Mouse (Mus musculus) embryonic facial prominence, embryonic 12.5 days (tissue): ENCODE results near the gene Plagl2. TPM values are rescaled to one million over a fixed set of nuclear protein-coding genes. Genes with fewer than 3 reads are reported as not detected.
"Not testable (repeated sequence)": the region's sequence is repeated elsewhere in the genome, so short reads cannot be mapped to it uniquely, and the experiment has no call there.

ENCODE experiments used
- ATAC-seq: fragments of 200-750 bp; cut with Nextera tagmentation; 2 replicates; pipeline ENCODE4 v1.8.0; 2017; ENCODE audit not compliant: insufficient number of reproducible peaks, insufficient read depth, low FRiP score, low TSS enrichment
- H3K27ac ChIP-seq: fragments of 300-500 bp; sonication (generic); 2 replicates; pipeline ENCODE4 v1.5.1; 2016; ENCODE audit warnings: mild to moderate bottlenecking
- H3K27me3 ChIP-seq: fragments of 300-500 bp; sonication (generic); 2 replicates; pipeline ENCODE4 v1.6.1; 2016; ENCODE audit warnings: mild to moderate bottlenecking, moderate library complexity
- H3K36me3 ChIP-seq: fragments of 300-500 bp; sonication (generic); 2 replicates; pipeline ENCODE4 v1.6.1; 2016; ENCODE audit warnings: mild to moderate bottlenecking
- H3K4me1 ChIP-seq: fragments of 300-500 bp; sonication (generic); 2 replicates; pipeline ENCODE4 v1.6.1; 2016
- H3K4me2 ChIP-seq: fragments of 300-500 bp; sonication (generic); replicated peaks from 2 replicates; pipeline ENCODE4 v1.6.1; 2016; ENCODE audit warnings: mild to moderate bottlenecking, moderate library complexity
- H3K4me3 ChIP-seq: fragments of 300-500 bp; sonication (generic); 2 replicates; pipeline ENCODE4 v1.5.1; 2016; ENCODE audit warnings: mild to moderate bottlenecking
- H3K9ac ChIP-seq: fragments of 300-500 bp; sonication (generic); 2 replicates; pipeline ENCODE4 v1.6.1; 2016; ENCODE audit warnings: mild to moderate bottlenecking, moderate library complexity
- H3K9me3 ChIP-seq: fragments of 300-500 bp; sonication (generic); 2 replicates; pipeline ENCODE4 v1.6.1; 2016; ENCODE audit warnings: mild to moderate bottlenecking, moderate library complexity
- WGBS: fragments of 180-500 bp; shearing (Covaris S2); methylation state at CpG from one replicate; pipeline ENCODE4 v1.1.7; 2016; 5-methylcytosine and 5-hydroxymethylcytosine counted together
- polyA plus RNA-seq: library from polyadenylated mRNA; unstranded; fragments of >200 nt; fragmentation: Nextera tagmentation; extraction: Ambion mirVana; gene quantifications from 2 replicates; pipeline ENCODE4 v1.2.1, GENCODE M21; 2016

Gene Plagl2
- polyA plus RNA-seq: 14.4 and 16.7 TPM in 2 replicates

DNA sequence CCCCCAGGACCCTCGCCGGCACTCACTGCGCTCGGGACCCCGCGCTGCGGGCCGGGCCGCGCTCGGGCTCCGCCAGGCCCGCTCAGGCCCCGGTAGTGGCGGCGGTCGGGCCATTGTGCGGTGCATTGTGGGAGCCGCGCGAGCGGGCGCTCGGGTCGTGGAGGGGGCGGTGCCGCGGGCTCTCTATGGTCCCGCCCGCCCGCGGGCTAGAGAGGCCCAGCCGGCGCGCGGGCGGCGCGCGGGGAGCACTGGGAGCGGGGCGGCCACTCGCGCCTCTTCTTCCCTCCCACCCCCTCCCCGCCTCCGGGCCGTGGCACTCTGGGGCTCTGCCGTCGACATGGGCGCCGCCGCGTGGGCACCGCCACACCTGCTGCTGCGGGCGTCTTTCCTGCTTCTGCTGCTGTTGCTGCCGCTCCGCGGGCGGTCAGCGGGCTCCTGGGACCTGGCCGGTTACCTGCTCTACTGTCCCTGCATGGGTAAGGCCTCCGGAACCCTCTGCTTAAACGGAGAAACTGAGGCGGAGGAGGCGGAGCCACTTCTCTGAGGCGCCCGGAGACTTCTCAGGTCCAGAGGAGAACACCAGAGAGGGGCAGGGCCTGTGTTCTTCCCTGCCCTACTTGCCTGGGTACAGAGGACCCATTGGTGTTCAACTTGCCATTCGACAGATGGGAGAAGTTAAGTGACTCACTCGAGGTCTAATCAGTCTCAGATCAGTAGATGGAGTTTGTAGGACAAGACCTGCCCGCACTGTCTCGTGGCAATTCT lies at the start of gene Plagl2, which contains the start of gene Pofut1:
TSS of gene Plagl2 (minus strand) at position 177 of the 765 bp plus-strand sequence.
TSS of gene Pofut1 (plus strand) at position 284 of the 765 bp plus-strand sequence.
- Histone ChIP-seq H3K9me3 (no peaks in the 10 kb centered on the region), H3K9ac (peak within 1 kb of the TSS; percentile 98), H3K4me2 (peak within 1 kb of the TSS; percentile 98), H3K27me3 (no peaks in the 10 kb centered on the region), H3K36me3 (peaks cover 5% of the 10 kb centered on the region; the same call in 1 of the 2 replicates), H3K4me1 (peaks cover 26% of the 10 kb centered on the region), H3K27ac (peak within 1 kb of the TSS; percentile 93), H3K4me3 (peak within 1 kb of the TSS; percentile 92)
- under 1% methylated on average over 71 of the region's 72 CpGs for WGBS
- peak; percentile 96 for ATAC-seq

- ATAC-seq: no peak
- no peaks in the 10 kb centered on the region for H3K9me3 ChIP-seq
- H3K4me2 ChIP-seq: no peak overlapping the region
- H3K9ac ChIP-seq: no peak overlapping the region
- H3K4me3 ChIP-seq: no peak overlapping the region
- H3K27ac ChIP-seq: no peak overlapping the region
- no peaks in the 10 kb centered on the region for H3K36me3 ChIP-seq
- peaks cover 13% of the 10 kb centered on the region for H3K4me1 ChIP-seq
- no peaks in the 10 kb centered on the region for H3K27me3 ChIP-seq
- 56% methylated on average over 6 of the region's 6 CpGs for whole genome bisulfite sequencing
These were observed 46.6 kb upstream of the Plagl2 start for GRCm38 (mm10) chr2:153287835-153288234.

- Histone ChIP-seq H3K27me3 (no peaks in the 10 kb centered on the region), H3K9ac (no peak overlapping the region), H3K4me2 (no peak overlapping the region), H3K4me3 (no peak overlapping the region), H3K36me3 (no peaks in the 10 kb centered on the region), H3K9me3 (no peaks in the 10 kb centered on the region), H3K4me1 (no peaks in the 10 kb centered on the region), H3K27ac (no peak overlapping the region)
- 90% methylated on average over 4 of the region's 4 CpGs for WGBS
- no peak for ATAC-seq
These were observed 45.3 kb upstream of the Plagl2 start for GRCm38 (mm10) chr2:153286524-153286923.

GRCm38 (mm10) chr2:153283919-153284318 lies 42.7 kb upstream of the Plagl2 start:
- no peaks in the 10 kb centered on the region for H3K36me3 ChIP-seq
- H3K9ac ChIP-seq: no peak overlapping the region
- no peaks in the 10 kb centered on the region for H3K4me1 ChIP-seq
- no peak overlapping the region for H3K4me3 ChIP-seq
- H3K27me3 ChIP-seq: no peaks in the 10 kb centered on the region
- ATAC-seq: no peak
- no peak overlapping the region for H3K27ac ChIP-seq
- H3K4me2 ChIP-seq: no peak overlapping the region
- H3K9me3 ChIP-seq: no peaks in the 10 kb centered on the region
- 88% methylated on average over 6 of the region's 6 CpGs for WGBS

GRCm38 (mm10) chr2:153278357-153278756 lies 37.1 kb upstream of the Plagl2 start:
- H3K36me3 ChIP-seq: no peaks in the 10 kb centered on the region
- ATAC-seq: no peak
- H3K4me3 ChIP-seq: no peak overlapping the region
- WGBS: 88% methylated on average over 5 of the region's 5 CpGs
- no peaks in the 10 kb centered on the region for H3K9me3 ChIP-seq
- no peak overlapping the region for H3K9ac ChIP-seq
- H3K4me2 ChIP-seq: no peak overlapping the region
- H3K27ac ChIP-seq: no peak overlapping the region
- no peaks in the 10 kb centered on the region for H3K27me3 ChIP-seq
- H3K4me1 ChIP-seq: no peaks in the 10 kb centered on the region

DNA sequence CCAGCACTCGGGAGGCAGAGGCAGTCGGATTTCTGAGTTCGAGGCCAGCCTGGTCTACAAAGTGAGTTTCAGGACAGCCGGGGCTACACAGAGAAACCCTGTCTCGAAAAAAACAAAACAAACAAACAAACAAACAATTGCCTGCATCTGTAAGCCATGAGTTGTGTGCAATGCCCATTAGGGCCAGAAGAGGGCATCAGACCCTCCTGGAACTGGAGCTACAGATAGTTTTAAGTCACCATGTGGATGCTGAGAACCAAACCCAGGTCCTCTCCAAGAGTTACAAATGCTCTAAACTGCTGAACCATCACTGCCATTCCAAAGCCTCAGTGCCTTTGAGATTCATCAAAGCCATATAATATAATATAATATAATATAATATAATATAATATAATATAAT lies 35.6 kb upstream of the Plagl2 start:
- not testable (repeated sequence) for H3K36me3 ChIP-seq, H3K9ac ChIP-seq, H3K27me3 ChIP-seq, H3K9me3 ChIP-seq, H3K4me3 ChIP-seq, H3K27ac ChIP-seq, H3K4me2 ChIP-seq, H3K4me1 ChIP-seq, ATAC-seq
- WGBS: 96% methylated on average over 5 of the region's 5 CpGs

DNA sequence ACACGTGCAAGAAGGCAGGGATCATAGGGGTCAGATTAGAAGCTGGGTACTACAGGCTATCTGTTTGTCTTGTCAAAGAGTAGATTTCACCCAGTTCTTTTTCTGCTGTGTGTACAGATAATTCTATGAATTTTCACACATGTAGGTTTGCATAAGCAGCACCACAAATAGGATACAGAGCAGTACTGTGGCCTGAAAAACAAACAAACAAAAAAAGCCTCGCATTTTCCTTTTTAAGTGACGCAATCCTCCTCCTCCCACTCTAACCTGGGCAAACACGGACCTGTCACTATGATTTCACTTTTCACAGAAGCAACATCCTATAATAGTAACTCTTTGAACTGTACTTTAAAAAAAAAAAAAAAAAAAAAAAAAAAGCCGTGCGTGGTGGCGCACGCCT lies 35.2 kb upstream of the Plagl2 start:
- Histone ChIP-seq H3K4me2 (no peak overlapping the region), H3K4me3 (no peak overlapping the region), H3K4me1 (no peaks in the 10 kb centered on the region), H3K36me3 (no peaks in the 10 kb centered on the region), H3K27ac (no peak overlapping the region), H3K27me3 (no peaks in the 10 kb centered on the region), H3K9me3 (no peaks in the 10 kb centered on the region), H3K9ac (no peak overlapping the region)
- ATAC-seq: no peak
- WGBS: 90% methylated on average over 8 of the region's 8 CpGs

DNA sequence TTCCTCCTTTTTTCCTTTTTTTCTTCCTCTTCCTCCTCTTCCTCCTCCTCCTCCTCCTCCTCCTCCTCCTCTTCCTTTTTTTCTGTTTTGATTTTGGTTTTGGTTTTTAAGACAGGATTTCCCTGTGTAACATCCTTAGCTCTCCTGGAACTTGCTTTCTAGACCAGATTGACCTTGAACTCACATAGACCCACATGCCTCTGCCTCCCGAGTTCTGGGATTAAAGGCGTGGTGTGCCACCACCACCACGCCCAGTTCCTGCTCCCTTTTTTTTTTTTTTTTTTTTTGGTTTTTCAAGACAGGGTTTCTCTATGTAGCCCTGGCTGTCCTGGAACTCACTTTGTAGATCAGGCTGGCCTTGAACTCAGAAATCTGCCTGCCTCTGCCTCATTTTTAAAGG lies 34.4 kb upstream of the Plagl2 start:
- not testable (repeated sequence) for H3K9me3 ChIP-seq, H3K36me3 ChIP-seq, H3K4me3 ChIP-seq, ATAC-seq, H3K9ac ChIP-seq, H3K4me2 ChIP-seq, H3K27ac ChIP-seq, H3K27me3 ChIP-seq, H3K4me1 ChIP-seq
- 78% methylated on average over 3 of the region's 3 CpGs for WGBS

- H3K9ac ChIP-seq: no peak overlapping the region
- H3K9me3 ChIP-seq: no peaks in the 10 kb centered on the region
- no peak overlapping the region for H3K4me2 ChIP-seq
- 79% methylated on average over 6 of the region's 6 CpGs for WGBS
- no peak overlapping the region for H3K4me3 ChIP-seq
- ATAC-seq: no peak
- H3K36me3 ChIP-seq: no peaks in the 10 kb centered on the region
- peaks cover 2% of the 10 kb centered on the region; the same call in 1 of the 2 replicates for H3K4me1 ChIP-seq
- H3K27me3 ChIP-seq: no peaks in the 10 kb centered on the region
- H3K27ac ChIP-seq: no peak overlapping the region
These were observed 33.7 kb upstream of the Plagl2 start for GRCm38 (mm10) chr2:153274919-153275247.

DNA sequence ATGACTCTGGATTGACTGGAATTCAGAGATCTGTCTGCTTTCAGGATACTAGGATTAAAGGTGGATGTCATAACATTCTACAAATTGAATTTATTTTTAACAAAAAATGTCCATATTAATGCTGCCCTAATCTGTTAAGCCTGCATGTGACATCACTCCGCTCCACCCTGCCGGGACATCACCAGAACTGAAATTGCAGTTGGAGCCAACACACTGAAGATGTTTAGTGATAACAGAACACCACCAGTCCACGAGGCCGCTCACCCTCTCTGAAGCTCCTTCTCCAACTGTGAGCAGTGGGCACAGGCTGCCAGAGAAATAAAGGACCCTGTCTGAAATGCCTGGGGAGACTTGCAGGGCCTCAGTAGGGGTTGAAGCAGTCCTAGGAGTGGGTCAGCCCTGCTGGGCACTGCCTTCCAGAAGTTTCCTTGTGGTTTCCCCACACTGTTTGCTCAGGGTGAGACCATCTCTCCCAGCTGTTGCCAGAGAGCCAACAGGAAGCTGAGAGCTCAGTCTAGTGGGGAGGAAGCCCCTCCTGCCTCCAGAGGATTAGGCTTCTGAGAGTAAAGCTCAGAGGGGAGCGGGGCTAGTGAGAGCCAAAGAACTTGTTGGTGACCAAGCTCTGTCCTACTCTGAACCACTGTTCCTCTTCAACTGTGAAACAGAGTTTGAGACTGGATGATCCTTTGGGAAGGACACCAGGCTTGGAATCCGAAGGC lies 33.1 kb upstream of the Plagl2 start:
- not testable (repeated sequence) for H3K4me3 ChIP-seq, H3K4me1 ChIP-seq, H3K9ac ChIP-seq, H3K9me3 ChIP-seq, H3K27ac ChIP-seq, H3K27me3 ChIP-seq, H3K36me3 ChIP-seq, H3K4me2 ChIP-seq
- WGBS: 69% methylated on average over 6 of the region's 6 CpGs
- peak; percentile 28; the same call in 1 of the 2 replicates for ATAC-seq

GRCm38 (mm10) chr2:153270231-153270915 lies 29.1 kb upstream of the Plagl2 start:
- ATAC-seq, H3K27ac ChIP-seq: not testable (repeated sequence)
- WGBS: 66% methylated on average over 8 of the region's 8 CpGs

More at GRCm38 (mm10) chr2:153270231-153270915, 29.1 kb upstream of the Plagl2 start:
- not testable (repeated sequence) for H3K4me2 ChIP-seq, H3K4me3 ChIP-seq, H3K9me3 ChIP-seq, H3K4me1 ChIP-seq, H3K27me3 ChIP-seq, H3K9ac ChIP-seq
- peaks cover 21% of the 10 kb centered on the region; the same call in 1 of the 2 replicates for H3K36me3 ChIP-seq
